Mouse (Mus musculus) embryonic facial prominence, embryonic 13.5 days (tissue): ENCODE data around the gene Cmpk1. TPM values are rescaled to one million over a fixed set of nuclear protein-coding genes. Genes with fewer than 3 reads are reported as not detected.
"Not testable (repeated sequence)": the region's sequence is repeated elsewhere in the genome, so short reads cannot be mapped to it uniquely, and the experiment has no call there.

Experiments
- ATAC-seq: fragments of 200-750 bp; cut with Nextera tagmentation; 2 replicates; pipeline ENCODE4 v1.8.0; 2017; ENCODE audit warnings: low read depth; ENCODE audit not compliant: insufficient number of reproducible peaks, insufficient read depth, low FRiP score, low TSS enrichment
- H3K27ac ChIP-seq: fragments of 300-500 bp; sonication (generic); 2 replicates; pipeline ENCODE4 v1.5.1; 2015; ENCODE audit warnings: moderate library complexity, mild to moderate bottlenecking, inconsistent platforms
- H3K27me3 ChIP-seq: fragments of 300-500 bp; sonication (generic); 2 replicates; pipeline ENCODE4 v1.6.1; 2015; ENCODE audit warnings: mild to moderate bottlenecking, inconsistent platforms
- H3K36me3 ChIP-seq: fragments of 300-500 bp; sonication (generic); 2 replicates; pipeline ENCODE4 v1.6.1; 2015; ENCODE audit warnings: mild to moderate bottlenecking, inconsistent platforms
- H3K4me1 ChIP-seq: fragments of 300-500 bp; sonication (generic); 2 replicates; pipeline ENCODE4 v1.6.1; 2015; ENCODE audit warnings: inconsistent platforms
- H3K4me2 ChIP-seq: fragments of 300-500 bp; sonication (generic); 2 replicates; pipeline ENCODE4 v1.6.1; 2015; ENCODE audit warnings: moderate library complexity, mild to moderate bottlenecking, inconsistent platforms
- H3K4me3 ChIP-seq: fragments of 300-500 bp; sonication (generic); 2 replicates; pipeline ENCODE4 v1.5.1; 2015; ENCODE audit warnings: mild to moderate bottlenecking, inconsistent platforms
- H3K9ac ChIP-seq: fragments of 300-500 bp; sonication (generic); 2 replicates; pipeline ENCODE4 v1.6.1; 2015; ENCODE audit warnings: mild to moderate bottlenecking, inconsistent platforms
- H3K9me3 ChIP-seq: fragments of 300-500 bp; sonication (generic); 2 replicates; pipeline ENCODE4 v1.6.1; 2016; ENCODE audit warnings: inconsistent platforms
- WGBS: fragments of 180-500 bp; shearing (Covaris S2); methylation state at CpG from one replicate; pipeline ENCODE4 v1.1.7; 2015; ENCODE audit warnings: mixed read lengths; 5-methylcytosine and 5-hydroxymethylcytosine counted together
- polyA plus RNA-seq: library from polyadenylated mRNA; unstranded; fragments of >200 nt; fragmentation: Nextera tagmentation; extraction: Ambion mirVana; gene quantifications from 2 replicates; pipeline ENCODE4 v1.2.1, GENCODE M21; 2015

The Cmpk1 gene
- polyA plus RNA-seq, 1 experiment from 2014 or later, result 103 TPM

DNA sequence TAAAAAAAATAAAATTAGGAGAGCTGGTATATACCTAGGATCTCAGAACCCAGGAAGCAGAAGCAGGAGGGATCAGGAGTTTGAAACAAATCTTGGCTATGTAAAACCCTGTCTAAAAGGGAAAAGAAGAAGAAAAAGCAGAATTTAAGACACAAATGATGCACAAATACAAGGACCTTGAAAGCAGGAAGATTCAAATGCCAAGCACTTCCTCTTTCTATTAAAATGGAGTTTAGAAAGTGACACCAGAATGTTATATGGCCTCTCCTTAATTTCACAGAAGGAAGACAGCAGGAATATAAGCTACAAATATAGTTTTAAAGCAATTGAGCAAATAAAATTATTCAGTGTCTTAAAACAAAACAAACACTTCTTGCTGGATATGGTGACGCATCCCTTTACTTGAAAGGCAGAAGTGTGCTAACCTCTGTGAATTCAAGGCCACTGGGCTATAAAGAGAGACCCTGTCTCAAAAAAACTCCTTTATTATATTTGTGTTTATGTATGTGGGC lies 13.8 kb downstream of the Cmpk1 start:
- no peak overlapping the region for H3K27ac ChIP-seq
- 0 out of 2 replicates have a peak, but pooled peaks cover 3% of the 10 kb centered on the region for H3K4me1 ChIP-seq
- H3K36me3 ChIP-seq, result peaks cover 9% of the 10 kb centered on the region
- no peaks in the 10 kb centered on the region for H3K27me3 ChIP-seq
- WGBS, result 88% methylated on average over 1 of the region's 1 CpGs
- no peaks in the 10 kb centered on the region for H3K9me3 ChIP-seq
- H3K4me2 ChIP-seq, result no peak overlapping the region
- no peak for ATAC-seq
- no peak overlapping the region for H3K9ac ChIP-seq
- no peak overlapping the region for H3K4me3 ChIP-seq

DNA sequence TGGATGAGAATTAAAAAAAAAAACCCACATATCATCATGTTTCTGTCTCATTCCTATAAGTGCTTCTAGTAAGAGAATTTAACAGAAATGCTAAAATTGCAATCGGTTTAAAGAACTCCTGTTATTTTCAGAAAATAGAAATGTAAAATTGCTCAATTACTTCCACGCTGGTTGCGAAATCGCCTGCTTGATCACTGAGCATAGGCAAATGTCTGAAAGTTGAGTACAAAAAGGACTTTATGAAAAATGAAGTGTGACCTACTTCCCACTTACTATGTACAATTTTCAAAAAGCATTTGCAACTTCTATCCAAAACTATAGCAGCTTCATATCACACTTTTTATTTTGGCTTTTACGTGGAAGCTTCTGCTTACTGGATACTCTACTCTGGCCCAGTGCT lies 16.3 kb downstream of the Cmpk1 start:
- H3K4me2 ChIP-seq, result no peak overlapping the region
- H3K36me3 ChIP-seq, result peaks cover 31% of the 10 kb centered on the region
- no peak overlapping the region for H3K4me3 ChIP-seq
- no peaks in the 10 kb centered on the region for H3K27me3 ChIP-seq
- no peaks in the 10 kb centered on the region for H3K9me3 ChIP-seq
- 93% methylated on average over 5 of the region's 5 CpGs for WGBS
- H3K4me1 ChIP-seq, result no peaks in the 10 kb centered on the region
- no peak for ATAC-seq
- H3K27ac ChIP-seq, result no peak overlapping the region
- H3K9ac ChIP-seq, result no peak overlapping the region

DNA sequence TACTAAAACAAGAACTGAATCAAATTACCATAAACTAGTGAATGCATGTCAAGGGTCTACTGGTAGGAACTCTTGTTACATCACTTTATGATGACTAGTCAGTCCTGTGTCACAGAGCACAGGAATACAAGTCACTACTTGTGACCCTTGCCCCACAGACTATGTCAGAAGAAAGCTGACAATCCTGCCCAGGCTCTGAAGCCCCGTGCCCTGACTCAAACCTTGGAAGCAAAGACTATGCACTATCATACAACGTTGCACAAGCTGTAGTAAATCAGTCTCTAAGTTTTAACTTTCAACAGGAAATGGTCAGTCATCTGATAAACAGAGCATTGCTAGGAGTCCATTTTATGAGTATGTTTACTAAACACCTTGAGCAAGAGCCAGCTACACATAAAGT lies 26.2 kb downstream of the Cmpk1 start:
- H3K4me3 ChIP-seq, ATAC-seq, H3K9ac ChIP-seq, H3K4me2 ChIP-seq, H3K4me1 ChIP-seq, H3K9me3 ChIP-seq, H3K27ac ChIP-seq, H3K27me3 ChIP-seq: not testable (repeated sequence)
- H3K36me3 ChIP-seq, result peaks cover 45% of the 10 kb centered on the region
- 81% methylated on average over 2 of the region's 2 CpGs for WGBS

DNA sequence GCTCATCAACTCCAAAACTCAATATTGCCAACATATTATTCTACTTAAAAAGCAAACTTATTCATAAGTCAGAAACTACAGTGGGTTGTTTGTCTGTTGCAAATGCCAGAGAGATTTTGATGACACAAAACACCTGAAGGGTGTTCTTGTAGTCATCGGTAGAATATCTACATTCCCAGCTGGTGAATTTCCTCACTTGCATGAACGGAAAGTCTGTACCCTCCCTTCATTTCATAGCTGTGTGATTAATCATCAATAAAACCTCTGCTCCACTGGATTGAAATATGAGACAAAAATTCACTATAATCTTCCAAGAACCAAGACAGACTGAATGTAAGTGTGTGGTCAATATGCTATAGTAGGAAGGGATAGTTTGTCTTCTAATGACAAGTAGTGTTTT lies 27.5 kb downstream of the Cmpk1 start:
- Histone ChIP-seq H3K4me3 (no peak overlapping the region), H3K4me1 (no peaks in the 10 kb centered on the region), H3K27ac (no peak overlapping the region), H3K9me3 (no peaks in the 10 kb centered on the region), H3K9ac (no peak overlapping the region), H3K27me3 (no peaks in the 10 kb centered on the region), H3K36me3 (peaks cover 32% of the 10 kb centered on the region), H3K4me2 (no peak overlapping the region)
- WGBS, result 87% methylated on average over 2 of the region's 2 CpGs
- no peak for ATAC-seq

DNA sequence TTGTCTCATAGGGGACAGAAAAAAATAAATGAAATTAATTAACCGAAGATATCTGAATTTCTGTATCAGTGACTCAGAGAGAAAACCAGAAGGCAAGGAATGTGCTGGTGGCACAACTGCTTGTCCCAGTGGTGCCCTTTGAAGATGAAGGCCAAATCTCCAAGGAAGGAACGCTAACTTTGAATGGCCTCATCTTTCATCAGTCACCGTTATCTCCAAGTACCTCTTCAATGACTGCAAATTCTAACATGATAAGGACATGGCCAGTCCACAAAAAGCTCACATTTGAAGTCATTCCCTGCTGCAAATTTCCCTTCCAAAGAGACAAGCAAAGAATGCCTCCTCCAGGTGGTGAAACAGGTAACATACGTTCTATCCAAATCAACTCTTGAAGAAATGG lies 28.3 kb downstream of the Cmpk1 start:
- 92% methylated on average over 4 of the region's 4 CpGs for WGBS
- Histone ChIP-seq H3K4me3 (no peak overlapping the region), H3K9ac (no peak overlapping the region), H3K27ac (no peak overlapping the region), H3K4me1 (no peaks in the 10 kb centered on the region), H3K27me3 (no peaks in the 10 kb centered on the region), H3K9me3 (no peaks in the 10 kb centered on the region), H3K36me3 (peaks cover 26% of the 10 kb centered on the region), H3K4me2 (no peak overlapping the region)
- ATAC-seq, result no peak

DNA sequence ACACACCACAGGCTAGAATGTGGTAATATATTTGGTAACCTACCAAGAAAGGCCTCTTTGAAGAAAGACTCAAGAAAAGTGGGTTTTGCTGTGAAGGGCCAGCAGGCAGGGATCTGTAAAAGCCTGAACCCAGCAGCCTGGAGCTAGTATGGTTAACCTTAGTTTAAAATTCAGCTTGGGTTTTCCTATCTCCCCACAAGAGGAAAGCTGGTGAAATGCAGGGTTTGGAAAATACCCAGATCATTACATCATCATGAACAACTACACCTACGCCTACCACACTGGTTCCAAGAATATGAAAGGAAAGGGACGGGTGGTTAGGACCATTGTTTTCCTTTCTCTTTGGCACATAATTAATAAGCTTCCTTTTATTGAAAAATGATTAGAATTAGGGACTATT lies 28.8 kb downstream of the Cmpk1 start:
- Histone ChIP-seq H3K4me2 (no peak overlapping the region), H3K9ac (no peak overlapping the region), H3K9me3 (no peaks in the 10 kb centered on the region)

DNA sequence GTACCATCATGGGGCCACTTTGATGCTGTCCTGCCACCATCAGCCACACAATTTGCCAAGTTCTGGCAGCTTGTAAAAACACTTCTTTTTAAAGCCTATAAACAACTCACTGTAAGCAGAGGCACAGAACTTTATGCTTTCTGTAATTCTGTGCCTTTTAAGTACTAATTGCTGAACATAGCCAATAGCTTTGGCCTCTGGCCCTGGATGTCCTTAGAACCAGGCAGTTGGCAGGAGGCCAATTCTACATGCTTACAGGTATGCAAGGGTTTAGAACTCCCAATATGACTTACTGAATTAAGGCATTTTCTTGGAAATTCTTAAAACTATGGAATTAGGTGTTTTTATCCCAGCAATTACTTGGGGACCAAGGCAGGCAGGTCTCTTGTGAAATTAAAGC lies 29.6 kb downstream of the Cmpk1 start:
- H3K27ac ChIP-seq, result no peak overlapping the region
- no peak overlapping the region for H3K4me2 ChIP-seq
- H3K36me3 ChIP-seq, result peaks cover 18% of the 10 kb centered on the region
- H3K9me3 ChIP-seq, result no peaks in the 10 kb centered on the region
- H3K4me3 ChIP-seq, result no peak overlapping the region
- no peak for ATAC-seq
- no peak overlapping the region for H3K9ac ChIP-seq
- H3K4me1 ChIP-seq, result no peaks in the 10 kb centered on the region
- H3K27me3 ChIP-seq, result no peaks in the 10 kb centered on the region

More for the DNA sequence above, 28.8 kb downstream of the Cmpk1 start:
- peaks cover 26% of the 10 kb centered on the region for H3K36me3 ChIP-seq
- H3K4me1 ChIP-seq, result no peaks in the 10 kb centered on the region
- ATAC-seq, result no peak
- H3K27me3 ChIP-seq, result no peaks in the 10 kb centered on the region
- 94% methylated on average over 2 of the region's 2 CpGs for WGBS
- no peak overlapping the region for H3K4me3 ChIP-seq
- H3K27ac ChIP-seq, result no peak overlapping the region

DNA sequence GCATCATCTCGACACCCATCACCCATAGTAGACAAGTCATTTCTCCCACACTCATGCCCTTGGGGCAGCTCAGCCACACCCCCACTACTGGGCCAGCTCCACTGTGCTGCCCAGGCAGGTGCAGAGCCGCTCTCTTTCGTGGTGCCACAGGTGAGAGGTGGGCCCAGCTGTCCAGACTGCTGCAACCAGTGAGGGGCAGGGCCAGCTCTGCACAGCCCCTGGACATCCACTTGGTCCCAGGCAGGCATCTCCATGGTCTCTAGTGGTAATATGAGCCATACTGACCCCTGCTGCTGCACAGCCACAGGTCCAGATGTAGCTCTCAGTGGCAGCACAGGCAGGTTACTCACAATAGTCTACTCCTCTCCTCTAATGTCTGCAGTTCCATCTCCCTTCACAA lies 33.9 kb downstream of the Cmpk1 start:
- Histone ChIP-seq H3K4me2 (no peak overlapping the region), H3K27me3 (peaks cover 15% of the 10 kb centered on the region; the same call in 1 of the 2 replicates), H3K9me3 (no peaks in the 10 kb centered on the region), H3K4me3 (no peak overlapping the region), H3K27ac (no peak overlapping the region), H3K4me1 (peaks cover 6% of the 10 kb centered on the region), H3K9ac (no peak overlapping the region), H3K36me3 (peaks cover 5% of the 10 kb centered on the region; the same call in 1 of the 2 replicates)
- 72% methylated on average over 3 of the region's 3 CpGs for WGBS
- 0 out of 2 replicates have a peak, but pooled peaks have one; percentile 43 for ATAC-seq

DNA sequence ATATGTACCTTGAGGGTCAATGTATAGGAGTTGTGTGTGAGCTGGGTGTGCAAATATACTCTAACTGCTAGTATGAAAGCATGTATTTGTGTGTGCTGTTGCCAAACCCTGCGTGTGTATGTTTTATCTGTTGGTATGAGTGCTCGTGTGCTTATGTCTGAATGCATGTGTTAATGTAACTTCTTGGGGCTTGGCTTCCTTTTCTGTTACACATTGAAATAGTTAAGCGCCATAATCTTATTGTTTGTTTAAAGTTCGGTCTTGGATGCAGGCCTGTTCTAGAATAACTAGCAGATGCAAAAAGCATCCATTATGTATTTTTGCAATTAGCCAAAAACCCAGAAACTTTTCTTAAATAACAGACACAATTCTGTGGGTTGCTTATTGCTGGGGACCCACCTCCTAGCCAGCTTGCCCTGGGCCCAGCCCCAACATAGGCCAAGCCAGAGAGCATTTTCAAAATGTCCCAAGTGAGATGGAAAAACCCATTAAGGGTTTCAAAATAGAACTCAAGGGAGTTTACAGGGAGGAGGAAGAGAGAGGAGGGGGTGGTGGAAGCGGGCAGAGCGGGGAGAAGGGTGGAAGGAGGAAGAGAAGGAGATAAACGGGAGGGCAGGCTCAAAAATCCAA lies 39.1 kb downstream of the Cmpk1 start:
- Histone ChIP-seq H3K27ac (peak overlapping the region; percentile 76), H3K4me1 (peaks cover 21% of the 10 kb centered on the region), H3K9me3 (no peaks in the 10 kb centered on the region), H3K4me2 (no peak overlapping the region), H3K9ac (no peak overlapping the region), H3K27me3 (peaks cover 56% of the 10 kb centered on the region), H3K36me3 (no peaks in the 10 kb centered on the region), H3K4me3 (no peak overlapping the region)
- 39% methylated on average over 7 of the region's 7 CpGs for WGBS
- ATAC-seq, result peak; percentile 12; the same call in 1 of the 2 replicates

DNA sequence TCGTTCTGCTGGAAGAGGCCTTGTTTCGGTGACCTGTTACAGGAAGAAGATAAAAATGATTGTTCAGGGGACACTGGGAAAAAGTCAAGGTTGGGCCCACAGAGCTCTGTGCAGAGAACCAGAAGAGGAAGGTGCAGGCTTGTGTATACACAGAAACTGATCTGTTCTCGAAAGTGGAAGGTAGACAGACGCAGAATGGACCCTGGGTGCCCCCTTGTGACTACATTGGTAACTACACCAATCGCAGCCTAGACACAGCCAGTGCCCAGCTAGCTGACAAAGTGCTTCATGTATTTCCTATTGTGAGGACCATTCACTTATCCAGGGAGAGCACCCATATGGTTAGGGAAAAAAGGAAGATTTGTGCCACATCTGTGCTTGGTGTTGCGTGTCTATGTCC lies 39.6 kb downstream of the Cmpk1 start:
- Histone ChIP-seq H3K27ac (0 out of 2 replicates have a peak overlapping the region, but pooled peaks have one; percentile 19), H3K9ac (no peak overlapping the region), H3K4me2 (no peak overlapping the region), H3K9me3 (no peaks in the 10 kb centered on the region), H3K27me3 (peaks cover 60% of the 10 kb centered on the region), H3K4me1 (peaks cover 25% of the 10 kb centered on the region), H3K36me3 (no peaks in the 10 kb centered on the region), H3K4me3 (no peak overlapping the region)
- 24% methylated on average over 6 of the region's 6 CpGs for WGBS
- peak; percentile 74 for ATAC-seq

DNA sequence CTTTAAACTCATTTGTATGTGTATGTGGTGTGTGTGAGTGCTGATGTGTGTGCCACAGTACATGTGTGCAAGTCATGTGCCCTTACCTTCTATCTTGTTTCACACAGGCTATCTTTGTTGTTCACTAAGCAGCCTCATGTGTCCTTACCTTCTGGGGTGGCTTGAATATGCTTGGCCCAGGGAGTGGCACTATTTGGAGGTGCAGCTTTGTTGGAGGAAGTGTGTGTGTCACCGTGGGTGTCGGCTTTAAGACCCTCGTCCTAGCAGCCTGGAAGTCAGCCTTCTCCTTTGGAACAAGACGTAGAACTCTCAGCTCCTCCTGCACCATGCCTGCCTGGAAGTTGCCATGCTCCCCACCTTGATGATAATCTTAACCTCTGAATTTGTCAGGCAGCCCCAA lies 40.6 kb downstream of the Cmpk1 start:
- Histone ChIP-seq H3K4me2 (no peak overlapping the region), H3K36me3 (no peaks in the 10 kb centered on the region), H3K9ac (no peak overlapping the region), H3K27ac (no peak overlapping the region), H3K9me3 (no peaks in the 10 kb centered on the region), H3K4me3 (no peak overlapping the region), H3K4me1 (peaks cover 34% of the 10 kb centered on the region), H3K27me3 (peaks cover 69% of the 10 kb centered on the region)
- WGBS, result 88% methylated on average over 4 of the region's 4 CpGs
- no peak for ATAC-seq

DNA sequence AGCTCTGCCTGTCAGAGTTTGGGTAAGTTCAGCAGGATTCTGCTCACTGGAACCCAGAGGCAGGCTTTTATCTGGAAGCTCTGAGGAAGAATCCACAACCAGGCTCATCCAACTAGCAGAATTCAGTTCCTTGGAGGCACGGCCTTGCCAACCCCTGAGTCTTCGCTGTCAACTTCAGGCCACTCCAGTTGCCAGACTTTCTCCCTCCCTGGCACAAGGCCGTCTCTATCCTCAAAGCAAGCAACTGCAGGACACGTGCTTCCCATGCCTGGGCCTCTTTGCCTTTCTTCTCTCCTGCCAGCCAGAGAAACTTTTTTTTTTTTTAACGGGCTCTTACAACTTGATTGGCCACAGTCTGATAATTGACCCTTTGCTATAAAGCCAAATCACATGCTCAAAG lies 42.0 kb downstream of the Cmpk1 start:
- no peak for ATAC-seq
- Histone ChIP-seq H3K4me1 (peaks cover 34% of the 10 kb centered on the region), H3K9ac (no peak overlapping the region), H3K36me3 (no peaks in the 10 kb centered on the region), H3K27me3 (peaks cover 79% of the 10 kb centered on the region), H3K27ac (no peak overlapping the region), H3K4me3 (no peak overlapping the region), H3K4me2 (no peak overlapping the region), H3K9me3 (no peaks in the 10 kb centered on the region)
- 22% methylated on average over 5 of the region's 5 CpGs for WGBS
